Mouse (Mus musculus): Measurements from ENCODE around the gene Smim8. TPM values are rescaled to one million over a fixed set of nuclear protein-coding genes. Genes with fewer than 3 reads are reported as not detected.
"Not testable (repeated sequence)": the region's sequence is repeated elsewhere in the genome, so short reads cannot be mapped to it uniquely, and the experiment has no call there.

Smim8 gene
- 21.2 and 22.9 TPM in 2 replicates for total RNA-seq (2015)
- 12.7 and 20.6 TPM in 2 replicates for total RNA-seq (2017)

DNA sequence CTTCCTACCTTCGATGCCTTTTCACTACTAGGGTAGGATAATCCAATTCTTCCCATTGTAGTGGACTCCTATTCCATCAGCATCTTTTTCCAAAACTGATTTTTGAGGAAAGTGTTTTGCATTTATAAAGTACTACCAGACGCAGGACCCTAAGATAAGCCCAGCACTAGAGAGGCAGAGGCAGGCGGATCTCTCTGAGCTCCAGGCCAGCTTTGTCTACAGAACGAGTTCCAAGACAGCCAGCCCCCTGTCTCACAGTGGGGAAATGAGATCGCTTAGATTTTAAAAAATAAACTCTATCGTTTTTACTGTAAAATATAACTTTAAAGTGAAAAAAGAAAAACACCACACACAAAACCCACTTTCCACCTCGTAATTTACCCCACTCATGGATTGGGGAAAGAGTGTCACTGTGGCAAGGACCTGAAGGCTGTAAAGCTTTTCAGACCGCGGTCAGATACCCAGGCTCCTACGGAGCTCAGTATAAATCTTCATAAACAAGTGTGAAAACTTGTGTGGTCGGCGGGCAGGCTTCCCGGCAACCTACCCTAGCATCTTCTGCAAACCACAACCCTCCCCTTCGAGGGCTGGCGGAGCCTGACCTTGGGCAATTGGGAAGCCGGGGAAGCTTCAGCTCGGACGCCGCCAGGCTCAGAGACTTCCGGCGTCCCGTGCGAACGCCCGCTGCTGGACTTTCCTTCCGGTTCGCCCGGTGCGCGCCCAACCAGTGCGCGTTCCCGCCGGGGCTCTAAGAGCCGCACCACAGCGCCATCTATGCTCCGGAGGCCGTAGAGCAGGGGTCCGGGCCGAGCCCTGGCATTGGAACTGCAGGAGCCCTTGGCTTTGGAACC is at the start of gene Smim8:
Gene Smim8, minus strand, starts transcription at position 747 of the 851 bp plus-strand sequence.
- peak; percentile 100 for ATAC-seq (ENCODE audit: poor library complexity, severe bottlenecking)

DNA sequence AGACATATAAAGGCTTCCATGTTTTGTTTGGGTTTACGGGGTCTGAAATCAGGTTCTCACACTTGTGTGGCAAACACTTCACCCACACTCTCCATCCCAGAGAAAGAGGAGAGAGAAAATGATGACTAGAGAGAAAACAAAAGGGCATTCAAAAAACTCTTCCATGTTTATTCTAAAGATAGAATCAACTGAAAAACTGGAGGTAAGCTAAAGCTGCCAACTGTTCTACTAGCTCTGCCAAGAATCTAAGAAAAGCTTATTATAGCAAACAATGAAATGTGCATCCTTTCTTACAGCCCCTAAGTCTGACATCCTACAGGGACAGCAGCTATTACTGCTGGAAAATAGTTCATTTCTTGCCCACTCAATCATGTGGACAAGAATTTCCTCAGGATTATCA is 45.7 kb upstream of the Smim8 start:
- no peak for ATAC-seq (ENCODE audit: poor library complexity, severe bottlenecking)

DNA sequence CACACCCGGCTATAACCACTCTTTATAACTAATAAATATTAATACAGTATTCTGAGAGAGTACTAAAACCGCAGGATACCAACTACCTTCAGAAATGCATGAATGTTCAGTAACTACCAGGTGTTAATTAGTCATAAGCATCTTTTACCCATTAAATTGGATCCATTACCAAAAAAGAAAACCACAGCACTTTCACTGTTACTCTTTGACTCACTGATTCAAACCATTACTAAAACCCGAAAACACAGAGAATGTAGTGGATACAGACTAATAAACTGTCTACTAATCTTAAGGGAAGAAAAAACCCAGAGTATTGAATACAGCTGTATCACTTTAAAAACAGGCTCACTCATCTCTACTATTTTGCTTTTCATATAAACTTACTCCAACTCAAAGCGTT is 41.7 kb upstream of the Smim8 start:
- ATAC-seq (ENCODE audit: poor library complexity, severe bottlenecking): no peak

DNA sequence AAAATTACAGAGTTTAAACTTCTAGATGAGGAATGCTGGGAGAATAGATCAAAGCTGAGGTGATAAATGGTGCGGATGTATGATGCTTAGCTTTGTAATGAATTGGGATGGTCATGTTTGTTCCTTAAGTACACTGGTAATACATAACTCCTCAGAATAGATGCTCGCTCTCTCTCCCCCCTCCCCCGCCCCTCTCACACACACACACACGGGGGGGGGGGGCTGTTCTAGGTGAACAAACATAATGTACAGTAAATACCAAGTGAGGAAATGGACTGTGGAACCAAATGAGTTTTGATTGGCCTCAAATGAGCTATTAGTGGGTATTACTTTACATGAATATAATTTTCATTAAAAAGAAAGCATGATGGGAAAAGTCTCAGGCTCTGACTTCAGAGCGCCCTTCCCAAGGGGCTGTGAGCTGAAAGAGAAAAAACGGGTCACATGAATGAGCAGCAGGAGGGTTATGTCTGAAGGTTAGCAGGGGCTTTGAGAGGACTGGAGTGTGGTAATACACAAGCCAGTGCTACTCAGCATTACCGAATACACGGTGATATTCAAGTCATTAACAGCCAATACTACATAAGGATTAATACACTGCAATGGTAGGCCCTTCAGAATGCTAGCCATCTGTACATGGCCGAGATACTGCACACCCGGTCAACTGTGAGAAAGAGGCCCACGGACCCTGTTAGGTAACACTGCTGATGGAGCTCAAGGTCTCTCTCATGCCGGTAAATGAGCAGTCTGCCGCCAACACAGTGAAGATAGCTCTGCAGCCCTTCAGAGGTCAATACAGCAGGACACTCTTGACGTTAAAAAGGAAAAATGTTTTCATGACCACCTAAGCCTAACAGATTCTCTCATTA is 23.2 kb upstream of the Smim8 start:
- ATAC-seq (ENCODE audit: poor library complexity, severe bottlenecking): no peak

DNA sequence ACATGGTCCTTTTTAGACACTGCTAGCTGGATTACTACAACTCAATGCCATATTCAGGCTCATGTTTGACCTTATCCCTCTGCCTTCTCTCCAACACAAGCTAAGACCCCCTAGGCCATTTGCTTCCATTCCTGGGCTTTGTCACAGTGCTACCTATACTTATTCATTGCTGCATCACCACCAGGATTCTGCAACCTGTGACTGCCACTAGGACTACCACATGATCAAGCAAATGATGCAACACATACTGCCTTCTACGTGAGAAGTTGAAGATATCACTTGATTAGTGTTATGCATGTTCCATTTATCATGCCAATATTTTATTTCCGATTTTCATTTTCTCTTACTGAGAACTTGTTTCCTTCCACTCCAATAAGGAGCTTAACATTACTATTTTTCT is 19.8 kb upstream of the Smim8 start:
- no peak; the same call in 1 of the 2 replicates for ATAC-seq (ENCODE audit: poor library complexity, severe bottlenecking)

DNA sequence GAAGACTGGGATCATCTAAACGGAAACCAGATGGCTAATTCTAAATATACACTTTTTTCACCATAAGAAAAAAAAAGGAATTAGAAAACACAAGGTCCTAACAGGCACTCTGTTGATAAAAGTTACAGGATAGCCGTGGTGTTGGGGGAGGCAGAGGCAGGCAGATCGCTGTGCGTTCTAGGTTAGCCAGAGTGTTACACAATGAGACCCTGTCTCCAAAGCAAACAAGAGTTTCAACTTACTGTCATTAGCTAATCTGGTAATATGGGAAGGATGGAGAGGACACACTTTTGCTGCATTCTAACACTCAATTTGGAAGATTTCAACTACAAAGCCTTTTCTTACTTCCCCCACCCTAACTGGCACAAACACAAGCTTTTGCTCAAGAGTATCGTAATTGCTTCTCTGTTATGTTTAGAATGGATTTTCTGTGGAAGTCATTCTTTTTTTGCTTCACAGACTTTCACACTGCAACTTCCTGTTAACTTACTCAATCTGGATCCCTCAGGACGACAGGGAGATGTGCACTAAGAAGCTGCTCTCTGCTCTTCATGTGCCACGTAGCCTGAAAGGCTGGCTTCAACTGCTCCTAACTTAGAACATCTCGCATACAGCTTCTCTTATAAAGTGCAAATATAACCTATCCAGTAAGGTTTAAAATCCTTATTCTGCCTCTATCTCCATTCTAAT is 19.2 kb upstream of the Smim8 start:
- peak; percentile 33 for ATAC-seq (ENCODE audit: poor library complexity, severe bottlenecking)

DNA sequence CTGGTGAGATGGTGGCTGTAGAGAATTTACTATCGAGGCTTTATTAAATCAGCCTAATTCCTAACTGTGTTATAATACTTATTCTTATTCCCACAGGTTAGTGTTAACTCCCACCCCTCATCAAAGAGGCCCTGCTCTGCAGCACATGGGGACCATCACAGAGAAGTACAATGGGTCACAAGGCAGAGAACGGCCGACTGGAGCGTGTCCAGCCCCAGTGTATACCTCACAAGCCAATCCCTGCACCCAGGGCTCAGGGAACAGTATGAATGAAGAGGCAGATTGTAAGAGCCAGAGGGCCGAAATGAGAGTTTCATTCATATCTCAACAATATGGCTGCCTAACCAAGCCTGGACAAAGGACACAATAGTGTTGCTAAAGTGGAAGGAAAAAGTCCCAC is 18.1 kb upstream of the Smim8 start:
- ATAC-seq (ENCODE audit: poor library complexity, severe bottlenecking): no peak

DNA sequence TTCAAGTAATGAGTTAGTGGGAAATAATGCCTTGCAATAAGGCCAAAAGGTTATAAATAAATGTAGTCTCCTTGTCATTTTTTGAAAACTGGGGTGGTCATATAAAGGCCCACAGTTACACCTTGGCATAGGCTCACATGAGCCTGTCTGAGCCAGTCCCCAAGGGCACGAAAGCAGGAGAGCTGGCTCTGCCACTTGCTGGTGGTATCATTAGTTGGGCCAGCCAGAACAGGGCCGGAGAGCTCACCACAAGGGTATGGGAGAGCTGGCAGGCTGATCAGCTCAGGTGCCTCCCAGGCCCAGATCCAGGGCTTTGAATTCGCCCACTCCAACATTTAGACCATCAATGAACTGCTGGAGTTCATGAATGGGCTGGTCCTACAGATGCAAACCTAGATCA is 8.3 kb upstream of the Smim8 start:
- no peak for ATAC-seq (ENCODE audit: poor library complexity, severe bottlenecking)

DNA sequence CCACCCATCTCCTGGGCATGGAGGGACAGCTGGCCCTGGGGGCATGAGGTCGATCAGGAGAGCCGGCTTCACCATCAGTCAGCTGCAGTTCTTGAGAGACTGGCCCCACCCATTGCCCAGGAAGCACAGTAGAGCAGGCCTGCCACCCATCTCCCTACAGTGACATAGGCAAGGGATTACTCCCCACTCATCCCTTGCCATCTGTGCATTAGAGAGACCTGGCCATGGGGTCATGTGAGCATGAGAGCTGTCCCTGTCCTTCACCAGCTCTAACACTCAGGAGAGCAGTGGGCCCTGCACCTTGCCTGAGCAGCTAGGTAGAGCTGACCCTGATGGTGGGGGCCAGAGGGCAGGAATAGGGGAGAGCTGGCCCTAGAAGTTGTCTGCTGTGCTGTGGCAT is 7.4 kb upstream of the Smim8 start:
- no peak for ATAC-seq (ENCODE audit: poor library complexity, severe bottlenecking)

DNA sequence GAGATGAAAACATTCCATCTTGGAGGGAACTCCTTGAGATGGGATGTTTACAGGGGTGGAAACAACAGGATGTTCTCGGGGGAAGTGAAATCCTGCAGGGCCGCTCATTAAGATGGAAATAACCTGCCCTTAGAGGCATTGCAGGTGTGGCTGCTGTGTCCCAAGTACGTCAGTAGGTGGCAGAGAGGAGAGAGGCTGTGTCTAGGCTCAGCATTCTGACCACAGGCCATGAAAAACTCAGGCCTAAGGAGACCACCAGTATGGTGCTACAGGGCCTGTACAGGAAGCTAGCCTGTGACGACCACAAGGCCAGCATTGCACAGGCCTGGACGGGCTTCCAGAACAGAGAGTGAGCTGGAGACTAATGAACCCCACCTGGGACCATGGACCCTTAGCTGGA is 6.6 kb upstream of the Smim8 start:
- peak; percentile 21; the same call in 1 of the 2 replicates for ATAC-seq (ENCODE audit: poor library complexity, severe bottlenecking)

DNA sequence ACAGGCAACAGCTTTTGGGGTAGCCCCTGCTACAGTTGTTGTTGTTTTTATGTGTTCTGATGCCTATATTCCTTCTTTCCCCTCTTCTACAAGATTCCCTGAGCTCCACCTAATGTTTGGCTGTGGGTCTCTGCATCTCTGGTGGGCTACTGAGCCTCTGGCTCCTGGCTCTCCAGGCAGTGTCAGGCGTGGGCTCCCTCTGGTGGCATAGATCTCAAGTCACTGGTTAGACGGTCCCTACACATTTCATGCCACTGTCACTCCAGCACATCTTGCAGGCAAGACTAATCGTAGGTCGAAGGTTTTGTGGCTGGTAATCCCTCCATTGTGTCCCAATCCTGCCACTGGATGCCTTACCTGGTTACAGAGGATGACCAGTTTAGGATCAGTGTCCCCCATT is 4.5 kb upstream of the Smim8 start:
- no peak for ATAC-seq (ENCODE audit: poor library complexity, severe bottlenecking)

DNA sequence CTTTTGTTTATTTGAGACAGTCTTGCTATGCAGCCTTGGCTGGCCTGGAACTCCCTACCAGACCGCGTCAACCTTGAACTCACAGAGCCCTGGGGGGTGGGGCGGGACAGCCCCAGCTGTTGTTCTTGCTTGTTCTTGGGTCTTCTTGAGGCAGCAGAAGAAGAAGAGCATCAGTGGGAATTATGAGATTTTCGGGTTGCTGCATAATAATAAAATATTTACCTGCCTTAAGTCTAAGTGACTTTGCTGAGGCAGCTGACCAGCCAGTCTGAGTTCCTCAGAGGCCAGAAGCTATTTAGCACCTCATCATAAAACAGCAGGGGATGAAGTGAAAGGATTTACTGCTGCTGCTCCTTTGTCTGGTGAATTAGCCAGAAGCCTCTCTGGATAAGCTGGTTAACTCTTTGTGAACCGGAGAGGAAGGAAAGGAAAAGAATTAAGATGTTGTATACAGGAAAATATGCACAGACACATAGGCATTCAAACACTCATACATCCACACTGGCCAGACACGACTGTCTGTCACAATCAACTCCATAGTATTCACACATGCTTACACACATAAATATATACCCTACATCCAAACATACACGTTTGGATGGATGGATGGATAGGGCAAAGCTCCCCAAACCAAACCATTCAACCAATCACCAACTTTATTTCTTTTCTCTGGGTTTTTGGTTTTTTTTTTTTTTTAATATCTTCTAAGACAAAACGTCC is 6.4 kb downstream of the Smim8 start:
- ATAC-seq (ENCODE audit: poor library complexity, severe bottlenecking): no peak

DNA sequence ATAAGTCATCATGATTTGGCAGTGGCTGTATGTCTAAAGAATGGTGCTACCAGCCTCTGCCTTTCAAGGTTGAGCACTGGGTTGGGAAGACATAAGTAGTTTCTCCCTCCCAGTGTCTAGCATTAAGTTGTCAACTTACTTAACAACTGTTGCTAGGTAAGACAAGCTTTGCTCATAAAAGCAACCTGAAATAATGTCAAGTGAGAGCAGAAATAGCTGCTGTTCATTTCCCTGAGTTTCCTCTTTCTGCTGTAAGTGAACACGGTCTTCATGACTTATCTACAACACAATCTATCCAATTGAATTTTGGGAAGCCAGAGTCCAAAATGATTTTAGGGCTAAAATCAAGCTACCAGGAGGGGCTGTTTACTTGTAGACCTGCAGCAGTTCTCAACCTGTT is 22.1 kb downstream of the Smim8 start, which contains the start of gene Gm136:
Gene Gm136, minus strand, starts transcription at position 101 of the 400 bp plus-strand sequence.
- no peak for ATAC-seq (ENCODE audit: poor library complexity, severe bottlenecking)

DNA sequence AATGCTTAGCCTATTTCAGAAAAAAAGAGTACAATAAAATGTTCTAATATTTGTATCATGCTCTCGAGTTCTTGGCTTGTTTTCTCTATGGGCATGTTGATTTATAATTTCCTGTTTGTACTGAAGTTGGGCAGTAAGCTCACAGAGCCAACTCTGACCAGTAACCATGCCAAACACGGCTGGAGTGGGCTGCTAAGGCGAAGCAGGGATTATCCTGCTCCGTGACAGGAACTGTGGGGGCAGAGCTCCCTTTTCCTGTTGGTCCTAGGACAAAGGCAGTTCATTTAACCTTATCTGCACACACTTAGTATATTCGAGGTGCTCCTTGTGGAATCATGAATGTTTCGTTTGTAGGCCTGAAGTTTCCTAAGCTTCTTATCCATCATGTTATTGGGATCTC is 29.0 kb downstream of the Smim8 start:
- no peak for ATAC-seq (ENCODE audit: poor library complexity, severe bottlenecking)

DNA sequence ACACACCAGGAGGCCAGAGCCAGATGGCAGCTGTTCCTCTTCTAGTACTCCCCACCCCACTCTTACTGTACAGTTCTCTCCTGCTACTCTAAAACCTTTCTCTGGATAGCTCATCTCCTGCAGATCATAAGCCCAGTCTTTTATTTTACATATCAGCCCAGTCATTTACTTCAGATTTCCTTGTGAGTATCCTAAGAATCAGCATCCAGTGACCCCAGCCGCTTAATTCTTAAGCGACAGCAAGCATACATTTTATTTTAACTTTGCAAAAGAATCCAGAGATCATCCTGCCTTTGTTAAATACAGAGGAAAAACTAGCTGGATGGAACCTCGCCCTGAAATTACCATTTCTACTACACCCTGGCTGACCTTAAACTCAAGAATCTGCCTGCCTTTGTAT is 43.8 kb downstream of the Smim8 start:
- no peak for ATAC-seq (ENCODE audit: poor library complexity, severe bottlenecking)

DNA sequence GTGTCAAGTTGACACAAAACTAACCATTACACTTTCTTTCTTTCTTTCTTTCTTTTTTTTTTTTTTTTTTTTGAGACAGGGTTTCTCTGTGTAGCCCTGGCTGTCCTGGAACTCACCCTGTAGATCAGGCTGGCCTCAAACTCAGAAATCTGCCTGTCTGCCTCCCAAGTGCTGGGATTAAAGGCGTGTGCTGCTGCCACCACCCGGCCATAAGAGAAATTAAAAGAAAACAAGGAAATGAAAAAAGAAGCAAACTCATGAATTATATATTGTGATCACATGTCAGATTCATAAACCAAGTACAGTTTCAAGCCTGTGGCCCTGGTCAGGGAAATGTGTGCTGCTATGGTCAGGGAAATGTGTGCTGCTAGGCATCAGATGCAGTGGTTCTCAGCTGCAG is 44.8 kb downstream of the Smim8 start:
- ATAC-seq (ENCODE audit: poor library complexity, severe bottlenecking): 0 out of 2 replicates have a peak, but pooled peaks have one; percentile 21

DNA sequence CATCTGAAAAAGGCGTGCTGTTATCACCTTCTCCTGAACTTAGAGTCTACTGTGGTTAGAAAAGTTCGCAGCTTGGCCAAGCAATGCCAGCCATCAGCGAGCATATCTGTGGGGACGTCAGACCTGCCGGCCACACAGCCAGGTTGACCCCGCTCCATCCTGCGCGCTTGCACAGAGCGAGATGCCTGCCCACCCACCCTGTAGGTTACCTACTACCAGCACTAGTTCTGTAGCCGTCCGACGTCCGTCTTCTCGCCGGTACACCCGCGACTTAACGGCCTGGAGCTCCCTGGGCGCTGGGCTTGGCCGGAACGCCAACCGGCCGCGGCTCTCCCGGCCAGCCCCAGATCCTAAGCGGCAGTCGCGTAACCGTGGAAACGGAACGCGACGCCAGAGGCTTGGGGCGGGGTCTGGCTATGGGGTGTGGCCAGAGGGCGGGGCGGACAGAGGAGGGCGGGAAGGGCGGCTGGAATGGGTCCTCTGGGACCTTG is 48.3 kb downstream of the Smim8 start, which contains the start of gene Cfap206:
Gene Cfap206, minus strand, starts transcription at position 356 of the 491 bp plus-strand sequence.
- ATAC-seq (ENCODE audit: poor library complexity, severe bottlenecking): peak; percentile 91

DNA sequence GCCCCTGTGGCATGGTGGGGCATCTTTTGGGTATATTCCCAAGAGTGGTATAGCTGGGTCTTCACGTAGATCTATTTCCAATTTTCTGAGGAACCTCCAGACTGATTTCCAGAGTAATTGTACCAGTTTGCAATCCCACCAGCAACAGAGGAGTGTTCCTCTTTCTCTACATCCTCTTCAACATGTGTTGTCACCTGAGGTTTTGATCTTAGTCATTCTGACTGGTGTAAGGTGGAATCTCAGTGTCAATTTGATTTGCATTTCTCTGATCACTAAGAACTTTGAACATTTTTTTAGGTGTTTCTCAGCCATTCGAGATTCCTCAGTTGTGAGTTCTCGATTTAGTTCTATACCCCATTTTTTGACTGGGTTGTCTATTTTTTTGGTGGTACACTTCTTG is 52.5 kb downstream of the Smim8 start:
- ATAC-seq (ENCODE audit: poor library complexity, severe bottlenecking): not testable (repeated sequence)

DNA sequence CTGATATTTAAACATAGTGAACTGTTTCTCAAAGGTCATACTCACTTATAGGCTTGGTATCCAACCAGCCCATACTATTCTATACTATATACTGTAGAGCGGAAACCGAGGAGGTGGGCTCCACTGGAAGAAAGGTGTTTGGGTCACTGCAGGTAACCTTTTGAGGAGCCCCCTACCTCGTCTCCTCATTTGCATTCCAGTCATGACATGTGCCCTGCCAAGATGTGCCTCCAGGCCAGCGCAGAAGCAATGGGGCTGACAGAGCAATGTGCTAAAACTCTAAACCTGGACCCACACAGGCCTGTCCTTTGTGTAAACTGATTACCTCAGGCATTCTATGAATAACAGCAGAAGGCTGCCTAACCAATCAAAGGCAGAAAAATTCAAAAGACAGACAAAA is 53.9 kb downstream of the Smim8 start:
- ATAC-seq (ENCODE audit: poor library complexity, severe bottlenecking): no peak

DNA sequence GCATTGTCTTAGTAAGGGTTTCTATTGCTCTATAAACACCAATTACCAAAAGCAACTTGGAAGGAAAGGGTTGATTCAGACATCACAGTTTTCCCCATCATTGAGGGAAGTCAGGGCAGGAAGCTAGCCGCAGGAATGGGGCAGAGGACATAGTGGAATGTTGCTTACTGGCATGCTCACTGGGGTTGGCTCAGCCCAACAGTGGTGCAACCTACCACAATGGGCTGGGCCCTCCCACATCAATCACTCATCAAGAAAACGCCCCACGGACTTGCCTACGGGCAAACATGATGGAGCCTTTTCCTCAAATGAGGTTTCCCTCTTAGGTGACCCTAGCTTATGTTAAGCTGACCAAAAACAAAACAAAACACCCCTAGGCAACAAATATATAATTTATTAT is 55.0 kb downstream of the Smim8 start:
- no peak for ATAC-seq (ENCODE audit: poor library complexity, severe bottlenecking)

Data from megakaryocyte, adult 5-6 weeks (primary cell).